9 mouse cellular contexts compared by ENCODE assay signal in the genomic region with DNA sequence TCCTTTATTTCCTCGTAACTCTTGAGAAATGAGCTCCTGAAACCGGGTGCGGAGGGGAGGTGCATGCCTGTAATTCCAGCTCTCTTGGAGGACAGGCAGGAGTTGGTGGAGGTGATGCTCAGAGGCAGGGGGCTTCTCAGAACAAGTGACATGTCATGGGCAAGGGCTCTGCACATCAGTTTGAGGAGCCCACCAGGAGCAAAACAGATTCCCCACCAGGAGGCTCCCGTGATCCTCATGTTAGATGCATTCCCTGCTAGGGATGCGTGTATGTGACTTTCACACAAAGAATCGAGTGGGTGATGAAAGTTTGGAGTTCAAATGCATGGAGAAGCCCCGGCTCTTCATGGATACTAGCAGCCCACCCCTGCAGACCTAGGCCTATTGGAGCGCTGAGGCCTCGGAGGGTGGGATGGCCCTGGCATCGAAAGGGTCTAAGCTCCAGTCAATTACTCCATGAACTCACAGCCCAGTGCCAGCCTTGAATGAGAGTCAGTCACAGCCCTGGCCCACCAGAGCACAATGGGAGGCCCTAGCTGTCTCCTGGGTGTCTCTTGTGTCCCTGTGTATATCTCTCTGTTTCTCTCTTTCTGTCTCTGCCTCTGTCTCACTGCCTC.
A peak's percentile ranks its signal among the peaks of the same experiment; 100 is the strongest.
DNase-seq lines count a peak whose midpoint lies in the region; ATAC-seq and TF ChIP-seq lines count a peak whose summit lies in the region.
"Had no signal": no experiment of that assay in that cellular context is flagged by ENCODE, and none has a peak within 500 bp of the region (broad histone marks: within the 10 kb centered on the region; RNA-seq: fewer than 3 reads in every experiment).

No protein-coding gene starts in this region.

- peak; percentile 24 for TF ChIP-seq CTCF in left cerebral cortex, adult 2 months (IDR thresholded peaks at IDR 0.05)
- peak; percentile 48 for TF ChIP-seq CTCF in hindbrain, postnatal 0 days (IDR thresholded peaks at IDR 0.05; ENCODE audit: low read depth)
- peak; percentile 45; the same call in 1 of the 2 replicates for TF ChIP-seq CTCF in olfactory bulb, adult 2 months (IDR thresholded peaks at IDR 0.05; ENCODE audit: insufficient read depth, low read depth, low read length)

- TF ChIP-seq POLR2A in olfactory bulb, adult 2 months (IDR thresholded peaks at IDR 0.05; ENCODE audit: insufficient read depth, low read depth, low read length): no peak

- H3K9ac ChIP-seq in embryonic facial prominence, embryonic 13.5 days: no peak overlapping the region
- H3K9ac ChIP-seq in hindbrain, postnatal 0 days (replicated peaks; ENCODE audit: low read length): no peak overlapping the region; the same call in 1 of the 2 replicates
- H3K9ac ChIP-seq in heart, embryonic 12.5 days: no peak overlapping the region

- intact Hi-C loops in left cerebral cortex, adult 2 months (cut with DNase I): loop anchor here (5.0 kb wide), 1 partner anchor 135 kb away; no protein-coding TSS in a partner anchor

- H3K4me3 ChIP-seq in left cerebral cortex, adult 2 months: no peak overlapping the region
- H3K4me3 ChIP-seq in embryonic facial prominence, embryonic 13.5 days: no peak overlapping the region
- H3K4me3 ChIP-seq in hindbrain, postnatal 0 days (ENCODE audit: low read length): no peak overlapping the region
- no peak overlapping the region for H3K4me3 ChIP-seq in olfactory bulb, adult 2 months (ENCODE audit: insufficient read depth, low read depth, low read length)
- no peak overlapping the region for H3K4me3 ChIP-seq in heart, embryonic 12.5 days

- ATAC-seq in embryonic facial prominence, embryonic 13.5 days (ENCODE audit: insufficient number of reproducible peaks, insufficient read depth, low FRiP score, low TSS enrichment, low read depth): no peak
- ATAC-seq in hindbrain, postnatal 0 days: no peak; the same call in 1 of the 2 replicates
- ATAC-seq in megakaryocyte-erythroid progenitor cell, adult 5-6 weeks (replicated peaks; ENCODE audit: low FRiP score, low TSS enrichment, poor library complexity, severe bottlenecking): no peak
- no peak for ATAC-seq in heart, embryonic 12.5 days (ENCODE audit: insufficient number of reproducible peaks, low FRiP score)

- H3K9me3 ChIP-seq in embryonic facial prominence, embryonic 13.5 days: no peaks in the 10 kb centered on the region
- no peaks in the 10 kb centered on the region for H3K9me3 ChIP-seq in hindbrain, postnatal 0 days (ENCODE audit: low read length)
- peaks cover 4% of the 10 kb centered on the region; the same call in 1 of the 2 replicates for H3K9me3 ChIP-seq in heart, embryonic 12.5 days (replicated peaks)

- no peaks in the 10 kb centered on the region for H3K36me3 ChIP-seq in embryonic facial prominence, embryonic 13.5 days
- no peaks in the 10 kb centered on the region for H3K36me3 ChIP-seq in hindbrain, postnatal 0 days (ENCODE audit: insufficient read depth, low read length)
- no peaks in the 10 kb centered on the region for H3K36me3 ChIP-seq in heart, embryonic 12.5 days

- WGBS in embryonic facial prominence, embryonic 13.5 days: 28% methylated on average over 10 of the region's 10 CpGs
- 10% methylated on average over 10 of the region's 10 CpGs for WGBS in hindbrain, postnatal 0 days
- WGBS in olfactory bulb, adult 2 months: 16% methylated on average over 10 of the region's 10 CpGs
- 41% methylated on average over 10 of the region's 10 CpGs for WGBS in heart, embryonic 12.5 days

- H3K4me1 ChIP-seq in embryonic facial prominence, embryonic 13.5 days: 0 out of 2 replicates have a peak, but pooled peaks cover 2% of the 10 kb centered on the region
- H3K4me1 ChIP-seq in hindbrain, postnatal 0 days (ENCODE audit: insufficient read depth, low read length): peaks cover 3% of the 10 kb centered on the region; the same call in 1 of the 2 replicates
- peaks cover 41% of the 10 kb centered on the region for H3K4me1 ChIP-seq in olfactory bulb, adult 2 months (ENCODE audit: control insufficient read depth, insufficient read depth, low read length)
- H3K4me1 ChIP-seq in heart, embryonic 12.5 days (replicated peaks): no peaks in the 10 kb centered on the region

- no peak overlapping the region for H3K27ac ChIP-seq in left cerebral cortex, adult 2 months
- H3K27ac ChIP-seq in embryonic facial prominence, embryonic 13.5 days: no peak overlapping the region
- no peak overlapping the region for H3K27ac ChIP-seq in hindbrain, postnatal 0 days
- H3K27ac ChIP-seq in olfactory bulb, adult 2 months (ENCODE audit: insufficient read depth, low read depth, low read length): peak overlapping the region; percentile 86
- H3K27ac ChIP-seq in heart, embryonic 12.5 days (ENCODE audit: poor library complexity, severe bottlenecking): no peak overlapping the region

- no peak for DNase-seq in left cerebral cortex, adult 2 months (ENCODE audit: extremely low spot score in 1 of 2, low spot score in 2 of 2)
- DNase-seq in left cerebral cortex, adult 11 months (ENCODE audit: low spot score): no peak
- peak; percentile 55 for DNase-seq in hindbrain, postnatal 0 days (ENCODE audit: low spot score)
- no peak for DNase-seq in gastrocnemius, postnatal 10 days
- DNase-seq: cerebellum, postnatal 25 days had no signal

- peak overlapping the region; percentile 18; the same call in 1 of the 2 replicates for H3K4me2 ChIP-seq in embryonic facial prominence, embryonic 13.5 days
- H3K4me2 ChIP-seq in hindbrain, postnatal 0 days (ENCODE audit: low read depth, low read length): peak overlapping the region; percentile 39
- H3K4me2 ChIP-seq in heart, embryonic 12.5 days: no peak overlapping the region

- H3K27me3 ChIP-seq in embryonic facial prominence, embryonic 13.5 days: peaks cover 34% of the 10 kb centered on the region
- no peaks in the 10 kb centered on the region for H3K27me3 ChIP-seq in hindbrain, postnatal 0 days (ENCODE audit: insufficient read depth, low read length)
- H3K27me3 ChIP-seq in heart, embryonic 12.5 days (replicated peaks): peaks cover 31% of the 10 kb centered on the region
